Mouse (Mus musculus) liver, postnatal 0 days (tissue): ENCODE data around the gene Olfr437.

Experiments
- CTCF ChIP-seq: sonication (generic); IDR thresholded peaks from 2 replicates; pipeline ENCODE4 v1.5.1; 2016; ENCODE audit warnings: antibody characterized with exemption, low read depth
- EP300 ChIP-seq: IDR thresholded peaks from 2 replicates; pipeline ENCODE4 v1.6.1; 2016; ENCODE audit warnings: antibody characterized with exemption, low read depth, mild to moderate bottlenecking

DNA sequence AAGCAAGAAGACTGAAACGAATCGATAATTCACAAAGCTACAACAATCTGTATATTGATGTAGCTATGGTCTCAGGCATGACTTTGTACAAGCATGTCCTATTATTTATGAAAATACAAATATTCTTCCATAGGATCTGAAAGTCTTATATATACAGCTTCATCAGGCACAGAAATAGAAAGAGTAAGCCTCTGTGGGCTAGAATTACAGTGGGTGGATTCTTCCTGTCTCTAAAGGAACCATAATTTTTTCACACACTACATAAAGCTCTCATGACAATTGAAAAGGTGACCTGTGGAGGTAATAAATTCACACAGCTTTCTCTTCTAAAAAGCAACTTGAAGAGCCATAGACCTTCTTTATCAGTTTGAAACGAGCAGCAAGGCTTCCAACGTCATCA, 8.8 kb downstream of the Olfr437 start, which contains the start of gene Olfr13:
- TF ChIP-seq CTCF (no peak), EP300 (no peak)
